ENCODE assay signal across 11 mouse cellular contexts in genomic region chr5:65038305-65038704, GRCm38 (mm10). TPM values are rescaled to one million over a fixed set of nuclear protein-coding genes. Genes with fewer than 3 reads are reported as not detected.
DNase-seq lines count a peak whose midpoint lies in the region; ATAC-seq and TF ChIP-seq lines count a peak whose summit lies in the region.
"Had no signal": no experiment of that assay in that cellular context is flagged by ENCODE, and none has a peak within 500 bp of the region (broad histone marks: within the 10 kb centered on the region; RNA-seq: fewer than 3 reads in every experiment).

No protein-coding gene starts in this region.

- no peak for DNase-seq in hindbrain, embryonic 11.5 days (ENCODE audit: low spot score)
- DNase-seq in testis, postnatal 14 days (ENCODE audit: low spot score), result no peak
- peak; percentile 14 to 38 (median 20) for DNase-seq in liver, embryonic 14.5 days (ENCODE audit: low read depth in 3 of 3, low spot score in 3 of 3)
- DNase-seq in ovary, postnatal 10 days (ENCODE audit: low spot score), result no peak
- no peak for DNase-seq in retina, postnatal 1 day
- DNase-seq: adrenal gland, adult 8-10 months; cerebellum, postnatal 36 days had no signal

- H3K27ac ChIP-seq in hindbrain, embryonic 13.5 days, result 0 out of 2 replicates have a peak overlapping the region, but pooled peaks have one; percentile 23
- no peak overlapping the region for H3K27ac ChIP-seq in hindbrain, embryonic 11.5 days (ENCODE audit: low read depth, low read length)
- peak overlapping the region; percentile 52 for H3K27ac ChIP-seq in testis, adult 2 months (ENCODE audit: control insufficient read depth, insufficient read depth, low read depth, low read length)
- no peak overlapping the region for H3K27ac ChIP-seq in liver, embryonic 14.5 days
- H3K27ac ChIP-seq: forebrain, embryonic 13.5 days had no signal

- H3K36me3 ChIP-seq in hindbrain, embryonic 13.5 days, result no peaks in the 10 kb centered on the region
- no peaks in the 10 kb centered on the region for H3K36me3 ChIP-seq in hindbrain, embryonic 11.5 days (ENCODE audit: control insufficient read depth, insufficient read depth, low read length)
- no peaks in the 10 kb centered on the region for H3K36me3 ChIP-seq in testis, adult 2 months (ENCODE audit: control insufficient read depth, insufficient read depth, low read length)
- no peaks in the 10 kb centered on the region for H3K36me3 ChIP-seq in liver, embryonic 14.5 days (replicated peaks; ENCODE audit: control insufficient read depth, insufficient read depth, low read depth)

- no peak overlapping the region for H3K4me2 ChIP-seq in hindbrain, embryonic 13.5 days
- no peak overlapping the region for H3K4me2 ChIP-seq in hindbrain, embryonic 11.5 days (replicated peaks; ENCODE audit: low read depth, low read length)
- no peak overlapping the region for H3K4me2 ChIP-seq in liver, embryonic 14.5 days (ENCODE audit: low read depth)
- H3K4me2 ChIP-seq: forebrain, embryonic 13.5 days had no signal

- no peak overlapping the region for H3K4me3 ChIP-seq in hindbrain, embryonic 13.5 days
- H3K4me3 ChIP-seq in hindbrain, embryonic 11.5 days (ENCODE audit: low read depth, low read length), result no peak overlapping the region
- H3K4me3 ChIP-seq in testis, adult 2 months (ENCODE audit: control insufficient read depth, low read depth, low read length), result no peak overlapping the region
- no peak overlapping the region for H3K4me3 ChIP-seq in liver, embryonic 14.5 days (ENCODE audit: insufficient read depth in 1 of 2, low read depth in 2 of 2, low read length in 2 of 2)
- H3K4me3 ChIP-seq: forebrain, embryonic 13.5 days had no signal

- no peak for ATAC-seq in hindbrain, embryonic 13.5 days (ENCODE audit: low FRiP score)
- no peak for ATAC-seq in hindbrain, embryonic 11.5 days (ENCODE audit: low FRiP score)
- ATAC-seq in liver, embryonic 14.5 days (ENCODE audit: insufficient read depth), result no peak
- ATAC-seq: forebrain, embryonic 13.5 days; hindbrain, embryonic 16.5 days had no signal

- TF ChIP-seq CTCF in testis, adult 2 months (IDR thresholded peaks at IDR 0.05; ENCODE audit: control insufficient read depth, insufficient read depth, insufficient replicate concordance, low read depth, low read length), result no peak
- TF ChIP-seq CTCF in liver, embryonic 14.5 days (IDR thresholded peaks at IDR 0.05; ENCODE audit: low read depth), result no peak

- 83% methylated on average over 9 of the region's 9 CpGs for WGBS in hindbrain, embryonic 13.5 days
- WGBS in hindbrain, embryonic 11.5 days, result 92% methylated on average over 9 of the region's 9 CpGs
- 54% methylated on average over 9 of the region's 9 CpGs for WGBS in liver, embryonic 14.5 days (ENCODE audit: insufficient replicate concordance)

- TF ChIP-seq EP300 in liver, embryonic 14.5 days (IDR thresholded peaks at IDR 0.05; ENCODE audit: low read depth), result no peak

- peaks cover 15% of the 10 kb centered on the region for H3K4me1 ChIP-seq in hindbrain, embryonic 13.5 days (replicated peaks)
- H3K4me1 ChIP-seq in hindbrain, embryonic 11.5 days (replicated peaks; ENCODE audit: control insufficient read depth, insufficient read depth, low read length), result no peaks in the 10 kb centered on the region
- H3K4me1 ChIP-seq in testis, adult 2 months (ENCODE audit: control insufficient read depth, insufficient read depth, low read length), result no peaks in the 10 kb centered on the region
- H3K4me1 ChIP-seq in liver, embryonic 14.5 days (replicated peaks; ENCODE audit: control insufficient read depth in 2 of 2, insufficient read depth in 2 of 2, low read length in 1 of 2), result no peaks in the 10 kb centered on the region

- H3K9ac ChIP-seq in hindbrain, embryonic 13.5 days, result no peak overlapping the region
- H3K9ac ChIP-seq in hindbrain, embryonic 11.5 days (ENCODE audit: low read depth, low read length), result no peak overlapping the region
- H3K9ac ChIP-seq in liver, embryonic 14.5 days (replicated peaks), result no peak overlapping the region
- H3K9ac ChIP-seq: forebrain, embryonic 13.5 days had no signal

- TF ChIP-seq POLR2A in testis, adult 2 months (IDR thresholded peaks at IDR 0.05; ENCODE audit: control insufficient read depth, low read depth, low read length), result no peak

- H3K27me3 ChIP-seq in hindbrain, embryonic 13.5 days, result no peaks in the 10 kb centered on the region
- no peaks in the 10 kb centered on the region for H3K27me3 ChIP-seq in hindbrain, embryonic 11.5 days (ENCODE audit: control insufficient read depth, insufficient read depth, low read length)
- no peaks in the 10 kb centered on the region for H3K27me3 ChIP-seq in testis, adult 2 months (ENCODE audit: control insufficient read depth, insufficient read depth, low read length)
- H3K27me3 ChIP-seq in liver, embryonic 14.5 days (ENCODE audit: control insufficient read depth, insufficient read depth, low read length), result no peaks in the 10 kb centered on the region
- H3K27me3 ChIP-seq: forebrain, embryonic 13.5 days had no signal

- H3K9me3 ChIP-seq in hindbrain, embryonic 13.5 days, result no peaks in the 10 kb centered on the region
- no peaks in the 10 kb centered on the region for H3K9me3 ChIP-seq in hindbrain, embryonic 11.5 days (ENCODE audit: control insufficient read depth, low read length)
- H3K9me3 ChIP-seq in liver, embryonic 14.5 days (ENCODE audit: control insufficient read depth, low read length), result no peaks in the 10 kb centered on the region
- H3K9me3 ChIP-seq: forebrain, embryonic 13.5 days had no signal

RNA-seq across cellular contexts. Expression of gene Tmem156, which starts 53.6 kb away (rescaled TPM):
- 0.19 TPM in 1 of 2 replicates, not detected in the other for polyA plus RNA-seq in hindbrain, embryonic 13.5 days (2015; fragmentation: Nextera tagmentation; extraction: Ambion mirVana)
- 0.10 and 0.22 TPM in 2 replicates for polyA plus RNA-seq in hindbrain, embryonic 11.5 days (2014; fragmentation: Nextera tagmentation; extraction: Ambion mirVana)
- polyA plus RNA-seq in testis, adult 2 months (2012; rRNA removed), result 6.5 and 9.2 TPM in 2 replicates
- 0.42 and 0.55 TPM in 2 replicates for polyA plus RNA-seq in liver, embryonic 14.5 days (2012; rRNA removed)
- 0.61 and 0.64 TPM in 2 replicates for polyA plus RNA-seq in liver, embryonic 14.5 days (2014; fragmentation: Nextera tagmentation; extraction: Ambion mirVana)
- polyA plus RNA-seq: forebrain, embryonic 13.5 days; hindbrain, embryonic 16.5 days had no signal

Comparison
In these comparisons a context has a peak if more than half of its experiments do, and no peak if none do; other contexts are left out.
1. H3K27ac ChIP-seq: peak in hindbrain, embryonic 13.5 days (single experiment) and testis, adult 2 months (single experiment); none in hindbrain, embryonic 11.5 days (single experiment) and liver, embryonic 14.5 days (single experiment).
2. DNase-seq: peak in liver, embryonic 14.5 days (3 of 3); none in hindbrain, embryonic 11.5 days (single experiment), testis, postnatal 14 days (single experiment), ovary, postnatal 10 days (single experiment) and retina, postnatal 1 day (single experiment).